Mouse (Mus musculus) midbrain, postnatal 0 days (tissue): Measurements from ENCODE around the gene Pithd1. TPM values are rescaled to one million over a fixed set of nuclear protein-coding genes. Genes with fewer than 3 reads are reported as not detected.
A peak's percentile ranks its signal among the peaks of the same experiment; 100 is the strongest.
"Not testable (repeated sequence)": the region's sequence is repeated elsewhere in the genome, so short reads cannot be mapped to it uniquely, and the experiment has no call there.

Experiments used
- ATAC-seq: fragments of 200-750 bp; cut with Nextera tagmentation; 2 replicates; pipeline ENCODE4 v1.8.0; 2017; ENCODE audit warnings: moderate number of reproducible peaks, mild to moderate bottlenecking, moderate TSS enrichment, moderate library complexity; ENCODE audit not compliant: low FRiP score
- DNase-seq: peaks from one replicate; pipeline ENCODE4 v3.0.0-alpha.2; 2015; ENCODE audit warnings: low spot score
- H3K27ac ChIP-seq: fragments of 300-500 bp; sonication (generic); 2 replicates; pipeline ENCODE4 v1.5.1; 2014; ENCODE audit warnings: low read depth, mild to moderate bottlenecking, low read length, mixed read lengths
- H3K27me3 ChIP-seq: fragments of 300-500 bp; sonication (generic); 2 replicates; pipeline ENCODE4 v1.6.1; 2014; ENCODE audit warnings: low read length, control low read depth, mixed read lengths; ENCODE audit not compliant: insufficient read depth
- H3K36me3 ChIP-seq: fragments of 300-500 bp; sonication (generic); 2 replicates; pipeline ENCODE4 v1.6.1; 2014; ENCODE audit warnings: low read length, control low read depth, mixed read lengths; ENCODE audit not compliant: insufficient read depth
- H3K4me1 ChIP-seq: fragments of 300-500 bp; sonication (generic); 2 replicates; pipeline ENCODE4 v1.6.1; 2014; ENCODE audit warnings: mild to moderate bottlenecking, control low read depth, antibody characterized with exemption, low read length, mixed read lengths; ENCODE audit not compliant: insufficient read depth
- H3K4me2 ChIP-seq: fragments of 300-500 bp; sonication (generic); 2 replicates; pipeline ENCODE4 v1.6.1; 2014; ENCODE audit warnings: low read depth, mild to moderate bottlenecking, low read length, mixed read lengths; ENCODE audit not compliant: poor library complexity, severe bottlenecking
- H3K4me3 ChIP-seq: fragments of 300-500 bp; sonication (generic); 2 replicates; pipeline ENCODE4 v1.5.1; 2014; ENCODE audit warnings: low read depth, mild to moderate bottlenecking, low read length, moderate library complexity
- H3K9ac ChIP-seq: fragments of 300-500 bp; sonication (generic); replicated peaks from 2 replicates; pipeline ENCODE4 v1.6.1; 2014; ENCODE audit warnings: mild to moderate bottlenecking, low read length, moderate library complexity, mixed read lengths; ENCODE audit not compliant: poor library complexity, severe bottlenecking
- H3K9me3 ChIP-seq: fragments of 300-500 bp; sonication (generic); 2 replicates; pipeline ENCODE4 v1.6.1; 2016; ENCODE audit warnings: low read length, control low read depth
- CTCF ChIP-seq: IDR thresholded peaks from 2 replicates; pipeline ENCODE4 v1.5.1; 2016; ENCODE audit warnings: antibody characterized with exemption, mild to moderate bottlenecking
- WGBS: fragments of 180-500 bp; shearing (Covaris S2); extraction: QIAGEN DNeasy Blood & Tissue Kit; methylation state at CpG from one replicate; pipeline ENCODE4 v1.1.7; 2014; 5-methylcytosine and 5-hydroxymethylcytosine counted together
- polyA plus RNA-seq: library from polyadenylated mRNA; unstranded; fragments of >200 nt; fragmentation: Nextera tagmentation; extraction: Ambion mirVana; gene quantifications from 2 replicates; pipeline ENCODE4 v1.2.1, GENCODE M21; 2015
- total RNA-seq: library from RNA; depleted of rRNA; stranded (reverse); fragments of >200 nt; gene quantifications from 2 replicates; pipeline ENCODE4 v1.2.3, GENCODE M21; 2014

Gene Pithd1
- total and polyA plus RNA-seq, 2 experiments from 2014 or later = 61.6 to 101 TPM

GRCm38 (mm10) chr4:135985769-135986168 is 1.3 kb downstream of the Pithd1 start:
- H3K4me1 ChIP-seq = peaks cover 7% of the 10 kb centered on the region
- no peak overlapping the region for H3K9ac ChIP-seq
- DNase-seq (no peak), ATAC-seq (no peak)
- no peaks in the 10 kb centered on the region for H3K9me3 ChIP-seq
- 94% methylated on average over 7 of the region's 7 CpGs for WGBS
- H3K4me3 ChIP-seq = peak overlapping the region; percentile 88
- 0 out of 2 replicates have a peak, but pooled peaks cover 1% of the 10 kb centered on the region for H3K36me3 ChIP-seq
- H3K4me2 ChIP-seq = peak overlapping the region; percentile 84
- no peak for TF ChIP-seq CTCF
- no peak overlapping the region for H3K27ac ChIP-seq
- H3K27me3 ChIP-seq = no peaks in the 10 kb centered on the region

GRCm38 (mm10) chr4:135985193-135985592 is 1.9 kb downstream of the Pithd1 start:
- WGBS = 92% methylated on average over 5 of the region's 5 CpGs
- Histone ChIP-seq H3K27ac (no peak overlapping the region), H3K27me3 (no peaks in the 10 kb centered on the region), H3K36me3 (0 out of 2 replicates have a peak, but pooled peaks cover 3% of the 10 kb centered on the region), H3K4me1 (peaks cover 7% of the 10 kb centered on the region), H3K9ac (no peak overlapping the region), H3K4me3 (no peak overlapping the region), H3K9me3 (no peaks in the 10 kb centered on the region), H3K4me2 (no peak overlapping the region)
- no peak for TF ChIP-seq CTCF
- DNase-seq = no peak
- ATAC-seq = no peak

- no peak overlapping the region for H3K4me2 ChIP-seq
- 84% methylated on average over 5 of the region's 5 CpGs for WGBS
- no peak for DNase-seq
- 0 out of 2 replicates have a peak, but pooled peaks cover 3% of the 10 kb centered on the region for H3K36me3 ChIP-seq
- H3K4me1 ChIP-seq = peaks cover 7% of the 10 kb centered on the region
- no peak overlapping the region for H3K4me3 ChIP-seq
- no peak overlapping the region for H3K9ac ChIP-seq
- no peak for TF ChIP-seq CTCF
- no peak for ATAC-seq
- H3K27ac ChIP-seq = no peak overlapping the region
- H3K9me3 ChIP-seq = no peaks in the 10 kb centered on the region
- H3K27me3 ChIP-seq = no peaks in the 10 kb centered on the region
Observed at GRCm38 (mm10) chr4:135984556-135984955, 2.5 kb downstream of the Pithd1 start.

- no peak overlapping the region for H3K9ac ChIP-seq
- 74% methylated on average over 7 of the region's 7 CpGs for WGBS
- H3K4me3 ChIP-seq = no peak overlapping the region
- H3K4me2 ChIP-seq = no peak overlapping the region
- no peak overlapping the region for H3K27ac ChIP-seq
- DNase-seq = no peak
- peaks cover 19% of the 10 kb centered on the region for H3K36me3 ChIP-seq
- no peak for TF ChIP-seq CTCF
- ATAC-seq = no peak
- no peaks in the 10 kb centered on the region for H3K27me3 ChIP-seq
- no peaks in the 10 kb centered on the region for H3K9me3 ChIP-seq
- peaks cover 7% of the 10 kb centered on the region for H3K4me1 ChIP-seq
Observed at GRCm38 (mm10) chr4:135981524-135982063, 5.5 kb downstream of the Pithd1 start.

GRCm38 (mm10) chr4:135980223-135980622 is 6.8 kb downstream of the Pithd1 start:
- not testable (repeated sequence) for H3K4me2 ChIP-seq, H3K4me3 ChIP-seq, H3K9ac ChIP-seq, H3K27me3 ChIP-seq, H3K27ac ChIP-seq, ATAC-seq, DNase-seq, H3K4me1 ChIP-seq, H3K9me3 ChIP-seq
- peaks cover 31% of the 10 kb centered on the region for H3K36me3 ChIP-seq
- WGBS = 97% methylated on average over 5 of the region's 5 CpGs

- ATAC-seq = no peak
- Histone ChIP-seq H3K4me2 (no peak overlapping the region), H3K27me3 (no peaks in the 10 kb centered on the region), H3K4me3 (no peak overlapping the region), H3K9ac (no peak overlapping the region), H3K4me1 (peaks cover 6% of the 10 kb centered on the region; the same call in 1 of the 2 replicates), H3K36me3 (peaks cover 38% of the 10 kb centered on the region), H3K27ac (no peak overlapping the region), H3K9me3 (no peaks in the 10 kb centered on the region)
- TF ChIP-seq CTCF = no peak
- DNase-seq = no peak
- 91% methylated on average over 12 of the region's 12 CpGs for WGBS
Observed at GRCm38 (mm10) chr4:135976146-135976545, 10.9 kb downstream of the Pithd1 start.
